Mouse (Mus musculus): ENCODE measurements around the gene Manbal.

- TF ChIP-seq CTCF (IDR thresholded peaks at IDR 0.05; ENCODE audit: borderline replicate concordance, insufficient read depth, low read length) (no peak), POLR2A (IDR thresholded peaks at IDR 0.05; ENCODE audit: low read depth, low read length) (no peak)
Measured at GRCm38 (mm10) chr2:157399797-157400196, 32.4 kb downstream of the Manbal start.
